Mouse (Mus musculus) erythroblast, adult 5-6 weeks (primary cell): Measurements from ENCODE around the gene Gtf2ird2. TPM values are rescaled to one million over a fixed set of nuclear protein-coding genes. Genes with fewer than 3 reads are reported as not detected.

ENCODE experiments used
- ATAC-seq: replicated peaks from 2 replicates; pipeline ENCODE4 v1.8.0; 2016; ENCODE audit warnings: moderate number of reproducible peaks, mild to moderate bottlenecking, moderate TSS enrichment, inconsistent platforms; ENCODE audit not compliant: poor library complexity, low FRiP score, severe bottlenecking
- total RNA-seq, 2 experiments: library from RNA; stranded (forward) in 1 of 2; stranded (reverse) in 1 of 2; fragments of 150-400 nt in 1 of 2; fragments of 200-764, 138-1000 nt in 1 of 2; gene quantifications; 2 replicates each; pipeline versions ENCODE4 v1.2.3 to v1.2.4; 2015 to 2017; ENCODE audit warnings: low replicate concordance in 2 of 2

Gtf2ird2 gene
- total RNA-seq, 2 experiments from 2014 or later = 1.2 to 2.5 TPM

DNA sequence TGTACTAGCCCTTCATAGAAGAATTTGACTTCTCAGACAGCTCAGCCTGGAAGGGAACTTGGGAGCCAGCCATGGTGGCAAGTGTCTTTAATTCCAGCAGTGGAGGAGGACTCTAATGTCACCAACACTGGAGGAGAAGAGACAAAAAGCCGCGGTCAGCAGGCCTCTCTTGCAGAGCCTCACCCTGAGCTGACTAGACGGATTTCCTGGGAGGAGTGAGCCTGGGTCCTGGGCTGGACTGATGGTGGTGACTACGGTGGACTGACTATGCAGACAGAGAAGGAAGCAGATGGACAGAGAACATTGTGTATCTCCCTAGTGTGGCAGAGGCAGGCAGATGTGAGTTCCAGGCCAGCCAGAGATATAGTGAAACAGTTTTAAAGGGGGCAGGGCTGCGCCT, 47.6 kb downstream of the Gtf2ird2 start:
- no peak for ATAC-seq

DNA sequence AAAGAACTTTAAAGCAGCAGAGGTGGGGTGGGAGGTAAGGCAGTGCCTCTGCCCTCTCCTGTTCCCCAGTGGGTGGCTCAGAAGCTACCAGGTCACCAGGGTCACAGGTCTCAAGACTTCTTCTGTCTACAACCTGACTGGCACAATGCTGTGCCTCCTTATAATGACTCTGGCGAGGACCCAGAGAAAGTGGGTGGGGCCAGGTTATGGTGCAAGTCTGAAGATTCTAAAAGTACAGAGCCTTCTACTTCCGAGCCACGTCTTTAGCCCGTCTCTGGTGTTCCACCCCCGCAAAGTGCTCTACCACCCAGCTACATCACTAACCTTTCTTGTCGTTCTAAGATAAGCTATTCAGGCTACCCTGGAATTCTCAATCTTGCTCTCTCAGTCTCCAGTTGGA, 48.3 kb downstream of the Gtf2ird2 start:
- ATAC-seq = no peak

DNA sequence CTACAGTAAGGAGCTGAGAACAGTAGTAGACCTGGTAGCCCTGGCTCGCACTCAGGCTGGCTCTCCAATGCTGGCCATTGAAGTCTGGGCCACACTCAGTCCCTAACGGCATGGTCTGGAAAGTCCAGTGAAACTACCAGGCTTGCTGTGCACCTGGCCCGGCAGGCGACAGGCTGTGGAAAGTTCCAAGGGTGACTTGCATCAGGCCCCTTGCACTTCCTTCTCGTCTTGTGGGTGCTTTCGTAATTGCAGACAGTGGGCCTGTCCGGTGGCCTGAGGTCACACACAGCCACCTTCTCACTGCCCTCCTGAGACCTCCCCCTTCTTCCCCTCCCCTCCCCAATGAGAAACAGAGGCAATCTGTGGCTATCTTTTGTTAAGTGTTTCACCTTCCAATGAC, 48.7 kb downstream of the Gtf2ird2 start:
- no peak for ATAC-seq

DNA sequence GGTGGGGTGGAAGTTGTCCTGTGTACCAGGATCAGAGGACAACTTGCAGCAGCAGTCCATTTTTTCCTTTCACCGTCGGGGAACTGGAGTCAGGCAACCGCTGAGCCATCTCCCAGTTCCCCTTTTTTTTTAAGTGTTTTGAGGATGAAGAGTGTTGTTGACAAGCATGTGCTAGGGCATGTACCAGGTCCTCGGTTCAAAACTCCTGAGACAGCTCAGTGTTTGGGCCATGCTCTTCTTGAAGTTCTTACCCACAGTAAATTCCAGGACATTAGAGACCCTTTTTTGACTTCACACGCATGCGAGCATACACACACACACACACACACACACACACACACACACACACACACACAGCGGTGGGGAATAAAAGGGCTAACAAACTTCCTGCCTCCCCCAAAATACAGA, 49.4 kb downstream of the Gtf2ird2 start:
- no peak for ATAC-seq

DNA sequence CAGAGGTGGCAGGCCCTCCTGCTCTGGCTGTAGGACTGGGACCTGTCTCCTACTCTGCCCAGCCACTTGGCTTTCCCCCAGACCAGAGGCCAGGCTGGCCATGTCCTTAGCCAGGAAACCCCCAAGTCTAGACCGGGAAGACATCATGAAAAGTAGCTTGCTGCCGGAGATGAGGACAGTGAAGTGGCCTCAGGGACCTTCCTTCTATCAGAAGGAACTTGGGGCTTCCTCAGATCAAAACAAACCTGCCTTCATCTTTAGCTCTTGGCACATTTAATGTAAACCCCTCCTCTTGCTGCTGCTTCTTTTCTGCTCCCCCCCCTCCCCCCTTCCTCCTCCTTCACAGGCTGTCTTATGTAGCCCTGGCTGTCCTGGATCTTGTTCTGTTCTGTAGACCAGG, 50.4 kb downstream of the Gtf2ird2 start:
- ATAC-seq = no peak

DNA sequence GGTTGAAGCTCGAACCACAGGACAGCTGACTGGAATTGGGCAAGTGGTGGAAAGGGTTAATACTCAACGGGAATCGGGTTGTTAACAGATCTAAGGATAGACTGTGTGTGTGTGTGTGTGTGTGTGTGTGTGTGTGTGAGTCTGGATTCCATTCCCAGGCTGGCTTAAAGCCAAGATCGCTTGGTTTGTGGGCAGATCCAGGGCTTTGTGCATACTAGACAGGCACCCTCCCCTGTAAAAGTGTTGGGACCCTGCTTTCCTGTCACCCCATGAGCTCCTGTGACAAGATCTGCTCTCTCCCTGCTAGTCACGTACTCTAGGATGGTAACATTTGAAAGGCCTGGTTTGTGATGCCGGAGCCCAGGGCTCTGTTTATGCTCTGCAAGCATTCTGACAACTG, 51.3 kb downstream of the Gtf2ird2 start:
- no peak for ATAC-seq

DNA sequence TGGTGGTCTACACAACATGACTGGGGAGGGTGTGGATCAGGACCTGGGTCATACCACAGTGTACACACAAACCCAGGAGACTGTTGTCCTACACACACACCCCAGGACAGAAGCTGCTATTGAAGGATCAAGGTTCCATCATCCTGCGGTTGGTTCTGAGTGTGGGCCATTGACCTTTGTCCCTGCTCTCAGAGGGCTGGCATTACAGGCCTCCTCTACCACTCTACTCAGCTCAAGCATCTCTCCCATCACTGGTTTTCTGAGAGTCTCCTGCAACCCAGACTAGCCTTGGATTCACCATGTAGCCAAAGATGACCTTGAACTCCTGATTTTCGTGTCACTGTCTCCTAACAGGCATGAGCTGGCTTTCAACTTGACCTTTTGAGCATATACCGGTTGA, 52.4 kb downstream of the Gtf2ird2 start:
- ATAC-seq = no peak

DNA sequence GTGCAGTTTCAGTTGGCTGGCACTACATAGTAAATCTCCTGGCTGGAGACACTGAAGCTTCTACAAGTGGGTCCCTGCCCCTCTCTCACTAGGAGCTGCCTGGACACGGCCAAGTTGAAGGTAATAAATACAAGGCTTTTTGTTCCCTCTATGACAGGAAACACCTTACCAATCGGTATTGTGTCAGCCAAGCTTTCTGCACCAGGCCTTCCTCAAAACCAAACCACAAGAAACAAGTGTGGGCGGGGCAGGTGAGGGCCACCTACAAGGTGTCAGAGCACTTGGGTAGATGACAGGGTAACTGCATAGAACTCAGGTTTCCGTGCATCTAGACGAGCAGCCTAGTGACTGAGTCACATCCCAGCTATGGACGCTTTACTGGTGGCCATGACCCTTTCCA, 53.0 kb downstream of the Gtf2ird2 start:
- ATAC-seq = no peak

DNA sequence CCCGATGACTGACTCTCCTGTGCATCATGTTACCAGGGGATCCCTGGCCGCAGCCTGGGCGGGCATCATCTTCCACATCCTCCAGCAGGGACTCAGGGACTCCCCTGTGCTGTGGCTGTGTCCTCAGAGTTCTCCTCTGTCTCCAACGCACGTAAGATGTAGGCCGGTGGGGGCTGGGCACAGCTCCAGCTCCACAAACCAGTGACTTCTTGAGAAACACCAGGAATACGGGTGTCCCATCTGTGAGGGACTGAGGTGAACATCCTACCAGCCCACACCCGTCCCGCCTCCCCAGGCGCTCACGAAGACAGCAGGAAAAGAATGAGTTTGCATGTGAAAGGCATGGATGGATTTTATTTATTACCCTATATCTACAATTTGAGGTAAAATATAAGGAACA, 53.7 kb downstream of the Gtf2ird2 start:
- no peak for ATAC-seq

GRCm38 (mm10) chr5:134237936-134238760, 54.3 kb downstream of the Gtf2ird2 start:
- ATAC-seq = no peak

GRCm38 (mm10) chr5:134241831-134242230, 58.0 kb downstream of the Gtf2ird2 start:
- no peak for ATAC-seq

DNA sequence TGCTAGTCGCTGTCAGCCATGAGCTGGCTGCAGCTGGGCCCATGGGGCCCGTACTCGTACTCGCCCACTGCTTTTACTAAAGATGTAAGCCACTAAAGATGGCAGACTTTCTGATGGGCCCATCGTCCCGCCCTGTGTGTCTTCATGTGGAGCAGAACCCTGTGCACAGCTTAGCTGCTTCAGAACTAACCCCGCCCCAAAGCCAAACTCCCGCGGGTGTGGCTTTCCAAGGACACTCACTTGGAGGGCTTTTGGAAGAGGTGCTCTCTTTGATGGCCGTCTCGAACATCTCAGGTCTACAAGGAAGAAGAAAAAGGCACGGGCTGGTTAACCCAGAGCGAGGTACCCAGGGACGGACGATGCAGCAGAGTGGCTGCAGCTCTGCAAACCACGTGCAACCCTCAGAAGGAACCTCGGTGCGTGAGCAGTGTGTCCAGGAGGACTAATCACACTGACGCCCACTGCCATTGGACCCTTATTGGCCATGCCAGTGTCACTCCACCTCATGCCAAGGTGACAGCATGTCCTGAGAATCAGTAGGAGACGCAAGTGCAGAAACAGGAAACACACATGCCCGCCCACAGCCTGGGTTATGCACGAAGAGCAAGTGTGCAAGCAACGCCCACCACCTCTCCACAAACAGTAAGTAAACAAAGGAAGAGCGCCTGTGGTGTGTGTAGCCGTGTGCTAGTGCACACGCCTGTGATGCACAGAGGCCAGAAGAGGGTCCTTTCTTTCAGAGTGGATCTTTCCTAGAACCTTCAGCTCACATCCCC, 60.0 kb downstream of the Gtf2ird2 start:
- ATAC-seq = no peak

- ATAC-seq = no peak
Measured at GRCm38 (mm10) chr5:134244890-134245289, 61.1 kb downstream of the Gtf2ird2 start.

- no peak for ATAC-seq
Measured at GRCm38 (mm10) chr5:134246146-134246545, 62.3 kb downstream of the Gtf2ird2 start.

- no peak for ATAC-seq
Measured at GRCm38 (mm10) chr5:134248608-134249244, 64.9 kb downstream of the Gtf2ird2 start.

DNA sequence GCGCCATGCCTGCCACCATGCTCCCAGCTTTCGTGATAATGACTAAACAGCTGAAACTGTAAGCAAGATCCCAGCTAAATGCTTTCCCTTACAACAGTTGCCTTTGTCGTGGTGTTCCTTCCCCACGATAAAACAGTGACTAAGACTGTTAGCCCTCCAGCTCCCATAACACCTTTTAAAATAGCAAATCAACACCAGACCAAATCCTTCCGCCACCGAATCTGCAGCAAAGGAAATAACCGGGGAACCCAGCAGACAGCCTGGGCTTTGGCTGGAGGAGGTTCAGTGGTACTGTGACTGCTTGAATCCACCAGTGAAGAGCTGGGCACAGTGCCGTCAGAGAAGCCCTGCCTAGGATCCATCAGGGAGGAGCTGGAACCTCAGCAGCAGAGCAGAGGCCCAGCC, 65.4 kb downstream of the Gtf2ird2 start:
- ATAC-seq = no peak

DNA sequence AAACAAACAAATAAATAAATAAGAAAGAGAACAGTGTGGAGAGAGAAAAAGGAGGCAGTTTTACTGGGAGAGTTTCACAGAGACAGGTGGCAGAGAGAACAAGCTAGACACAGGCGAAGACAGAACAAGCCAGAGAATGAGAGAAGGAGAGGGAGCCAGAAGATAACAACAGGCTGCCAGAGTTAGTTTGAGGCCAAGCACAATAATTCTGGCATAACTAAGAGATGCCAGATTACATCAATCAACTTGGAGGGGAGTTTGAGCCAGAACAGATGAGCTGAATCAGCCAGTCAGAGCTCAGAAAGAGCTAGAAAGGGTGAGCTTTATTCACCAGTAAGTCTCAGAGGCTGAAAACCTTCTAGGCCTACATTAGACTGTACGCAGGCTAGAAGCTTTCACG, 66.8 kb downstream of the Gtf2ird2 start:
- ATAC-seq = no peak

DNA sequence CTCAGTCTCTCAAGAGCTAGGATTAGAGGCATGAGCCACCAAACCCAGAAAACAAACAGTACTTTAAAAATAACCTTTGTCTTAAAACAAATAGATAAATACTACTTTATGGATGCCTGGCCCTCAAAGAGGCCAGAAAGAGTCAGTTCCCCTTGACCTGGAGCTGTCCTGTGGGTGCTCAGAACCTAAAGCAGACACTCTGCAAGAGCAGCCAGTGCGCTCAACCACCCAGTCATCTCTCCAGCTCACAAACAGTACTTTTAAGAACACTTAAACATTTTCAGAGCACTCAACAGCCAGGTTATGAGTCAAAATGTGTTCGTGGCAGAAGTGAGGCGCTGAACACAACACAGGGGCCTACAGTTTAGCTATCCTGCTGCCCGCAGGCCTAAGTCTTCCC, 67.3 kb downstream of the Gtf2ird2 start:
- ATAC-seq = no peak

GRCm38 (mm10) chr5:134253806-134254205, 70.0 kb downstream of the Gtf2ird2 start:
- no peak for ATAC-seq

- no peak for ATAC-seq
Measured at GRCm38 (mm10) chr5:134255294-134255693, 71.5 kb downstream of the Gtf2ird2 start.
